Mouse (Mus musculus) G1E (cell line): ENCODE results near the gene Gpc6.

Experiments used
- CTCF ChIP-seq: IDR thresholded peaks from 2 replicates; pipeline ENCODE4 v1.5.1; 2012; ENCODE audit warnings: low read depth, low read length, inconsistent platforms, mixed read lengths
- GATA1 ChIP-seq: IDR thresholded peaks from 2 replicates; pipeline ENCODE4 v1.6.1; 2012; ENCODE audit warnings: borderline replicate concordance, low read length, inconsistent platforms, mixed read lengths

DNA sequence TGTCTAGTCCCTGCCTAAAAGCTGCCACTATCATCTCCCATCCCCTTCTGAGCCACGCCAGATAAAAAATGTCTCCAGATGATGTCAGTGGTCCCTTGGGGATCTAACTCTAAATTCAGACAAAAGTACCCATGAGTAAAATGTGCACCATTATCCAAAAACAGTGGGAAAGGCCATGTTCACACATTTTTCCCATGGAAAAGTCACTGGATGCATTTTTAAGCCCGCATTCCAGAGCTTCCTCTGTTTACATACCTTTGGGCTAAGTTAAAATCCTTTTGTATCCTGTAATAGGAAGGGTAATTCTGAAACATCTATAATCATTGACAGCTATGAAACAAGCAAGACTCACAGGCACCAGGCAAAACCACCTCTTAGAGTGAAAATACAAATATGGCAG lies 589.7 kb downstream of the Gpc6 start:
- TF ChIP-seq CTCF (no peak), GATA1 (no peak)
